Mouse (Mus musculus): ENCODE data around the gene Rasgrf1.

DNA sequence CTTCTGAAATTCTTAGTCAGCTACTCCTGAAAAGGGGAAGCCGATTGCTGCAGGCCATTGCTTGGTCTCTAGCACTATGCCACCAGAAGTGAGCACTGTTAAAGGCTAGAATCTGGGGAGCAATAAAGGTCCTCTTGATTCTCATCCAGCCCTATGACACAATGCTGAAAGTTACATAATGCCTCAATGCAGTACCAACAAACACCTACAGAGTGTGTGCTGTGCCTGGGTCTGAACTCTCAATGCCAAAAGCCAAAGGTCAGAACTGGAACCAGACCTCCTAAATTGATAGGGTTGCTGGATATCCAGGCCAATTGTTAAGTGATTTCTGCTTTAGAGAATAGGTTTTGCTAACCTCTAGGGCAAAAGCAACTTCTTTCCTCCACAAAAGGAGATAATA is 7.7 kb downstream of the Rasgrf1 start:
- no peak; the same call in 1 of the 2 replicates for TF ChIP-seq CTCF (conservative IDR thresholded peaks at IDR 0.05; ENCODE audit: insufficient read depth, insufficient read length, low read depth, low read length)
- no peak for TF ChIP-seq POLR2A (IDR thresholded peaks at IDR 0.05; ENCODE audit: low read depth, low read length)

Data from kidney, adult 2 months (tissue).